Mouse (Mus musculus): ENCODE results near the gene Cdk20. TPM values are rescaled to one million over a fixed set of nuclear protein-coding genes. Genes with fewer than 3 reads are reported as not detected.
A peak's percentile ranks its signal among the peaks of the same experiment; 100 is the strongest.
"Not testable (repeated sequence)": the region's sequence is repeated elsewhere in the genome, so short reads cannot be mapped to it uniquely, and the experiment has no call there.

The Cdk20 gene
- total RNA-seq, 2 experiments from 2014 or later, result 3.3 TPM

DNA sequence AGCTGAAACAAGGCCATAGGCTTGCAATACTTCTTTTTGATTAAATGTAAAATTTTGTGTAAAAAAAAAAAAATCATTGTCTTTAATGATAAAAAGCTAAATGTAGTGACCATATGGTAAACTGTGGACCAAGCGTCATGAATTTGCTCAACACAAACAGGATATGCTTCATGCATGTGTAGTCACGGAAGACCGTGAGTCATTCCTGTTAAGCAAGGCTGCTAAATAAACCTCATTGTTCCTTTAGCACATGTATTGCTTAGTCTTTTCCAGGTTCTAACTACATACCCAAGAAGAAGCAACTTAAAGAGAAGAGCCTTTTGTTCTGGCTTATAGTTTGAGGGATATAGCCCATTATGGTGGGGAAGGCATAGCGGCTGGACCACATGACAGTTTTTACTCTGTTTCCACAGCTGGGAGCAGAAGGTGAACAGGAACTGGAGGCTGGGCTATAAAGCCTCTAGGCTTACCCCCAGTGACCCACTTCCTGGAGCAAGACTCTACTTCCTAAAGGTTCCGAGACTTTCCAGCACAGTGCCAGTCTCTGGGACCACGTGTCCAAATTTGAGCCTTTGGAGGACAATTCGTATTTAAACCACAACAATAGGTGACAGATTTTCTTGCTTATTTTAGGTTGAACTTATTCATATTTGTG, 10.0 kb upstream of the Cdk20 start:
- DNase-seq, result no peak
- intact Hi-C loops (cut with DNase I), result no loop called here

DNA sequence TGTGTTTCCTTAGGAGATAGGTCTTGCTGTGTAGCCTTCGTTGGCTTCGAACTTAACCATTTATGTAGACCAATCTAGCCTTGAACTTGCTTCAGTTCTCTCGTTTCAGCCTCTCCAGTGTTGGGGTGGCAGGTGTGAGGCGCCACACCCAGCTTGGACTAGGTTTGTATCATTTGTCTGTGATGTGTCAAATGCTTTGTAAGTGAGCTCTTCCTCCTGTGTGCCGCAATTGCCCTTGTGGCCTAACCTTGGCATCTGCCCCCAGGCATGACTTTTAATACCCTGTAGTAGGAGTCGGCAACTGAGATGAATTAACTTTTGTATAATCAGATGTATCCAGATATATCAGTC, 9.5 kb upstream of the Cdk20 start:
- intact Hi-C loops (cut with DNase I), result no loop called here
- no peak for DNase-seq

DNA sequence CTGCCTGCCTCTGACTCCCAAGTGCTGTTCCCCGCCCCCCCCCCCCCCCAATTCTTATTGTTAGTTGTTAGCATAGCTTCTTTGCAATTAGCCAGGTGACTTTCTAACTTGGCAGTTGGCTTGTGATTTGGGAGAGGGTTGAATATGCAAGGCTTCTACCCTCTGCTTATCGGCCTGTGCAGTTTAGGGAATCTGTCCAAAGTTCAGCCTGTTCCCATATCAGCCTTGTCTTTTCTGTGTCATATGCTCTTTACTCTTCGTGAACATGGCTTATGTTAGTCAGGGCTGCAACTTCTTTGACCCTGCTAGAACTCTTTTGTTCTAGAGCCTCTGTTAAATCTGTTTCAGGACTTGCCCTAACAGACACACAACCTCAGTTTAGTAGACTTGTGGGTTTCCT, 7.8 kb upstream of the Cdk20 start:
- no peak for DNase-seq
- intact Hi-C loops (cut with DNase I), result no loop called here

DNA sequence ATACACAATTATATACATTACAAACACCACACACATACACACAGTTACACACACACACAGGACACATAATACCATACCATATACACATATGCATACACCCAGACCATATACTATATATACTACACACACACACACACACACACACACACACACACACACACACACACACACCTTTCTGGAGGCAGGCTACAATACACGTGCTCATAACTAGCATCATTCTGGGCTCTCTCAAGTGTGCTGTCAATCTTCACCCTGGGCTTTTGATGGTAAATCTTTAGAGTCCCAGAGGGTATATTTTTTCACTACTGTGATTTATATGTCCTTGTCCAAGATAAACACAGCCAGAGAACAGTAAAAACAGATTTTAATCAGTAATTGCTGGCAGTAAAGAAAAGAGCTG, 6.8 kb upstream of the Cdk20 start:
- no peak for DNase-seq
- intact Hi-C loops (cut with DNase I), result no loop called here

DNA sequence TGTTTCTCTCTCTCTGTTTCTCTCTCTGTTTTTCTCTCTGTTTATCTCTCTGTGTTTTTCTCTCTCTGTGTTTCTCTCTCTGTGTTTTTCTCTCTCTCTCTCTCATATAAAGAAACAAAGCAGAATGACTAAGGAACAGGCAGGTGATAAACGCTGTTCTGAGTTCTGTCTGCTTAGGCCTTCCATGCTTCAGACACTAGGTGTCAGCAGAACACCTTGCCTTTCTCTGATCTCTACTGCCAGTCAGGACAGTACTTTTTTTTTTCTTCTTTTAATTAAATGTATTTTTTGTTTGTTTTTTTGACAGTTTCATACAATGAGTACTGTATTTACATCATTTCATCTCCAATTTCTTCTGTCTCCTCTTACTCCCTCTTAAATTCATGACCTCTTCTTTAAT, 2.8 kb upstream of the Cdk20 start:
- no peak for DNase-seq
- intact Hi-C loops (cut with DNase I), result no loop called here

DNA sequence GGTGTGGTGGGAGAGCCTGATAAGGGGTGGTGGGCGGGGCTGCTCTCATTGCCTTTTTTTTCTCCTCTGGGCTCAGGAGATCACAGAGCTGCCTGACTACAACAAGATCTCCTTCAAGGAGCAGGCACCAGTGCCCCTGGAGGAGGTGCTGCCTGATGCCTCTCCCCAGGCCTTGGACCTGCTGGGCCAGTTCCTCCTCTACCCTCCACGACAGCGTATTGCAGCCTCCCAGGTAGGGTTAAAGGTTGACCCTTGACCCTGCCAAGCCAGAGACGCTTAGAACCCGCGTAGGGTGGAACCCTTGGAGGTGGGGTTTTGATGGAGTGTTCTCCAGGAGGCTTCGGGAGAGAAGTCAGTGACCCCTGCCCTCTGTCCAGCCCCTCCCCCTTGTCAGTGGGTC, 5.7 kb downstream of the Cdk20 start:
- intact Hi-C loops (cut with DNase I), result loop anchor here (10.0 kb wide), 3 partner anchors 283 to 807 kb away; partner anchors contain the start of genes Mfsd14b and Zfp367
- DNase-seq, result no peak

DNA sequence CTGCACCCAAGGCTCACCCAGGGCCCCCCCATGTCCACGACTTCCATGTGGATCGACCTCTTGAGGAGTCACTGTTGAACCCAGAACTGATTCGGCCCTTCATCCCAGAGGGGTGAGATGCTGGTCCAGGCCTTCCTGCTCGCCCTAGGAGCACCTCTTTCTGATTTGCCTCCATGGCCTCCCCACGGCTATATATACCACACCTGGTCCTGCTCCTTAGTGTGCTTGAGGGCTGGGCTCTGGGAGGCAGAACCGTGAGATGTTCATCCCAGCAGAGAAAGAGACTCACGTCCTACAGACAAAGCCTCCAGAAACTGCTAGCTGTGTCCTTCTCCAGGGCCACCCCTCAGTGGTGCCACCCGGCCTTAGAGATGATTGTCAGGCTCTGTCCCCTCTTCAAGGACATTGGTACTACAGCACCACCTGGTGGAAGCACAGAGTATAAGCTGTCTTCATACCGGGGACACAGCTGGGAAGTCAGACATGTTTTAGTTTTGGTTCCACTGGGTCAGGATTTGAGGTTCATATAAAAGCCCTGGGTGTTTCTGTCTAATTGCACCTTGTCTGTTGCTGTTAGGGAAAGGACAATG, 6.8 kb downstream of the Cdk20 start:
- intact Hi-C loops (cut with DNase I), result loop anchor here (1.0 to 10.0 kb wide), 4 partner anchors 124 to 806 kb away; partner anchors contain the start of genes Mfsd14b and Zfp367
- DNase-seq, result peak; percentile 80 to 90

DNA sequence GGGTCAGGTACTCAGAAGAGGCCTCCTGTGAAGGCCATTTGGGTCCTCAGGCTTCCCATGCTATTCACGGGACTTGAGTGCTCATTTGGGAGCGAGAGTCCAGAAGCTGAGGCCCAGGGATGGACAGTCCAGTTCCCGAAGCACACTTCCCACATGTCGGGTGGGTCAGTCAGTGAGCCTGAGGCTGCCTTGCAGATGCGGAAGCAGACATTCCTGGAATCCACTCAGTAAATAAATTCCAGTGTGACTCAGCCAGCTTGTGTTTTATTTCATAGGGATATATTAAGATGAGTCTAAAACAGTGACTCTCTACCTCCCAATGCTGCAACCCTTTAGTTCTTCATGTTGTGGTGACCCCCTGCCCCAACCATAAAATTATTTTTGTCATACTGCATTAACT, 7.4 kb downstream of the Cdk20 start:
- intact Hi-C loops (cut with DNase I), result loop anchor here (1.0 to 10.0 kb wide), 4 partner anchors 124 to 805 kb away; partner anchors contain the start of genes Mfsd14b and Zfp367
- DNase-seq, result no peak

DNA sequence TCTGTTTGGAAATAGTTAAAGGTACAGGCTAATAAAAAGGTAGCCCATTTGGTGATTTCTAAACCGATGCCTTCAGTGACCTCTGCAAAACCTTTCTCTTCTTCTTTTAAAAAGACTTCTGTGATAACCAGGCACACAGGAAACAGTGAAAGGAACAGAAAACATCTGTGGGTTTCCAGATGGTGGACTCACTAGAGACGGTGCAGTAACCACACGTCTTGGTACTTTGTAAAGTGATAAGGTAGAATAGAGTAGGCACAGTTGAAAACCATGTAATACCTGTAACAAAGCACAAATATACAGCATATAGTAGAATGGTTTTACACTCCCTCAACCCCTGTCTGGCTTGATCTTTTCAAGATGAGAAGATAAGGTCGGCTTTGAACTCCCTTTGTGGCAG, 8.5 kb downstream of the Cdk20 start:
- intact Hi-C loops (cut with DNase I), result loop anchor here (5.0 kb wide), 1 partner anchor 872 kb away; no protein-coding TSS in a partner anchor
- no peak for DNase-seq

DNA sequence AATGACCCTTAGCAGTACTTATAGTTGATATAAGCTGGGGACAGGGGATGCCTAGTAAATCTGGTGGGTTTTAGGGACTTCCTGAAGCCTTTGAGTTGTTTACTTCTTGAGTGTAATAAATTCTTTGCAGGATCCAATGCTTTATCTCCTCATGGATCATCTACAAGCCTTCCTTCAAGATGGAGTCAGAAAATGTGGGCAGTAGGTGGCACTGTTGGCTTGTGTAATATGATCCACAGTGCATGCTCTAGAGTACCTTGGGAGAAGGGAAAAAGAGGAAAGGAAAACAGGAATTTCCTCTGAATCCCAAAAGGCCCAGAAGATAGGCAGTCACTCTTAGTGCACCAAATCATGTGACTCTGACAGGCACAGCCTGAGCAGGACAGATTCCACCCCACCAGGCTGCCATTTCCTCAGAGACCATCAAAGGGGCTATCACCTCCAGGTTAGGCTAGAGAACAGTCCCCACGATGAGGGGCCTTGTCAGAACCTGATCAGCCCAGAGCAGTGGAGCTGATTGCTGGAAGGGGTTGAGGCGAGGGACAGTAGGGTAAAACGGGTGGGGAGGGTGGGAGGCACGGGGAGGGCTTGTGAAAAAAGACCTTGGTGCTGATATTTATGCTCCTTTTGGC, 11.3 kb downstream of the Cdk20 start:
- DNase-seq, result peak; percentile 38 to 48
- intact Hi-C loops (cut with DNase I), result loop anchor here (5.0 kb wide), 1 partner anchor 869 kb away; no protein-coding TSS in a partner anchor

DNA sequence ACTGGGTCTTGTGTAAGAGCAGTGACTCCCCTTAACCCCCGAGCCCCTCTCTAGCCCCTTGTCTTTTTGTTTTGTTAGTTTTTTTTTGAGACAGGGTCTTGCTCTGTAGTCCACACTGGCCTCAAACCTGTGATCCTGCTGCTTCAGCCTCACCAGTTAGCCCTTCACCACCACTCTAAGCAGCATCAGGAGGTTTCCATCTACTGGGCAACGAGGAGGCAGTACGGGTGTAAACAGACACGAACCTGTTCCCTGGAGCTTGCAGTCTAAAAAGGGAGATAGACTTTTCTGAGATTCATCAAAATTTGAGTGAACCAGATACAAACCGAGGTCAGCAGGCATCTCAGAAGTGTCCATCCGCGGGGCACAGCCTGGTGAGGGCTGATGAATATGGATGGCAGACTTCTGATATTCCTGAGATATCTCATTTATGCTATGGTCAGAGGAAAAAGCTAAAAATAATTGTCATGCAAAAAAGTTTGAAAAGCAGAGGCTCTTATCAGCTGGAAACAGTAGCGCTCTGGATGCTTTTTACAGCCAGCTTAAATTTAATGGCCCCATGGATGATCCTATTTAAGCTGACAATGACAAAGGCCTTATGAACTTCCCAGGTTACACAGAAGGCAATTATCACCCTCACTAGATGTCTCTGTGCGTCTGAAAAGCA, 13.3 kb downstream of the Cdk20 start:
- intact Hi-C loops (cut with DNase I), result no loop called here

DNA sequence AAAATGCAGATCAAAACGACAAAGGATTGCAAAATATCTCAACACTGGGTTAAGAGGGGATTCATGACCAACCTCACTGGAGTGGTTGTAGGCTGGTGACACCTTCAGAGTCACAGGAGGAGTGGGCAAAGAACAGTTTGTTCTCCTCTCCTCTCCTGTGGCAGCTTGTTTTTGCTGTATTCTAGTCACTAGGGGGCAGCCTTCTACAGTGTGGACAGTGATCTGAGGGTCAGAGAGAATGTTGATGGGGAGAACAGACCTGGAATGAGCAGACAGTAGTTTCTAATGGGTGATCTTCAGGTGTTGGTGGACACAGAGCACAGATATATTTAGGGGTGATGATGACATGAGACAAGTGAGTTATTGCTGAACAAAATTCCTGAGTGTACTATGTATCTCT, 15.8 kb downstream of the Cdk20 start:
- DNase-seq, result peak; percentile 32 to 52
- intact Hi-C loops (cut with DNase I), result loop anchor here (2.0 kb wide), 1 partner anchor 125 kb away; no protein-coding TSS in a partner anchor

More for the DNA sequence above, 13.3 kb downstream of the Cdk20 start:
- no peak for DNase-seq

DNA sequence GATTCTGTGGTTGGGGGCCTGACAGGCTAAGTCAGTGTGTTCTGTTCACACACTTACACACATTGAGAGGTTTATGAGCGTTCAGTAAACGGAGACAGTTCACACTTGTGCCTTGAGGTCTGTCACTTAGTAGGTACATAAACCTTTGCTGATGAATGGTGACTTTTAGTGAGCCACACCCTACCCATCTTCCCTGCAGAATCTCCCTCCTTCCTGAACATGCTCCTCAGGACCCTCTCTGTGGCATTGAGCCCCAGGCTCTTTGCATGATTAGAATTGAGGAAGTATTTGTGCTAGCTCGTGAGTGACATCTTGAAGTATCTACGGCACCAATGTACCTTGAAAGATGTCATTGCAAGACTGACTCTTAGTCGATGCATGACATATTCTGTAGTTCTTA, 16.6 kb downstream of the Cdk20 start:
- intact Hi-C loops (cut with DNase I), result loop anchor here (2.0 kb wide), 1 partner anchor 124 kb away; no protein-coding TSS in a partner anchor
- no peak for DNase-seq

DNA sequence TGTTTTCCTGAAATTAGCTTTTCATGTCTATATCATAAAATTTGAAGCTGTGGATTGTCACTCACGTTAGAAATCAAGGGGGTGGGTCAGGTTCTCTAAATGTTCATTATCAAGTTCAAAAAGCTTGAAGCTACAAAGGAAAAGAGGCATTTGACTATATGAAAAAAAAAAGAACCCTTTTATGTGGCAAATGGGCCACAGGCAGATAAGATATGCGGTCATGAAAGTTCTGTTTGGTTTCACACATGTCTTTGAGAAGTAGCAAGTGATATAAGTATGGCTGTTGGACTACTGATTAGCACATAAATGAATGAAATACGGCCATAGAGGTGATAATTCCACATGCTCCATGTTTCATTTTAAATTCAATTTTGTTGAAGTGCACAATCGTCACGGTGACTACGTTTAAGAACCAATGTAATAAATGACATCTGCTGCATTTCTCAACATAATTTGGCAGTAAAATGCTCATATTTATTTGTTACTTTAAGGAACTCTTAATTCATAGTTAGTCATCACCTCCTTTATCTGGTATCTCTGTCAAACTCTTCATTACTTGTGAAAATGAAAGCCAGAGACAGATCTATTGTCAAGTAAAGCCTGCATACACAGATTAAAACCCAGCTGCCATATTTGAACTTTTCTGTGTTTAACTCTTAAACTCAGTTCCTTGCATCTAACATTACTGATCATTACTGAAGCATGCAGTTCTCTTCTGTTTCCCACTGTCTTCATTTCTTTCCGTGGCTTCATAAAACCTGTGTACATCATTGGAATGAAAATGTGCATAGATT, 18.1 kb downstream of the Cdk20 start:
- intact Hi-C loops (cut with DNase I), result no loop called here
- DNase-seq, result no peak

DNA sequence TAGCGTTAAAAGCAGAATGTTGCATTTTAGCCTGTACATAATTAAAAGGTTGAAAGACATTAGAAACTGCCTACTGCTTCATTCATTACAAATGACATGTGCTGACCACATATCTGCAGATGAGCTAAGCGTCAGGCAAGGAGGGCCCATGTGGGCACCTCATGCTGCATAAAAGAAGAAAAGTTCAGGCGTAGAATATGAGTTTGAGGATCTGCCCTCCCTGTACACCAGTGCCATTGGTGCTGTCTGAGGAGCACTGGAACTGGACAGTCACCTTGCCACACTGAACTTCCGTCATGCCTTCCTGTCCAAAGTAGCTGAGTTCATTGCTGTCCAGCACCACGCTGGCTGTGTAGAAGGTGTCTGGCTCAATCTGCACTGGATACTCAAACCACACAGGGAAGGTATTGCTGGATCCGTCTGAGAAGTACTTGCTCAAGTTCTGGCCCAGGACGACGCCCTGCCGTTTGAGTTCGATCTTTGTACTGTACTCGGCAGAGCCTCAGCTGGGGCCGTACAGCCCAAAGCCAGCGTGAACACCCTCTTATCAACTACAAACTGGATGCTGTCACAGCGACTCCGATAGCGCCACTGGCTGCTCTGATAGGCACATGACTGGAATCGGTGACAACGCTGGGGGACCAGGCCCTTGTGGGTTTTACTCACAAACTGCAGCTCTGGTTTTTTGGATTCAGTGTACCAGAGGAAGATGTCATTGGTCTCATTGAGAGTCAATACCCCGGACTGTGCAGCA, 25.3 kb downstream of the Cdk20 start:
- intact Hi-C loops (cut with DNase I), result not testable (repeated sequence)

DNA sequence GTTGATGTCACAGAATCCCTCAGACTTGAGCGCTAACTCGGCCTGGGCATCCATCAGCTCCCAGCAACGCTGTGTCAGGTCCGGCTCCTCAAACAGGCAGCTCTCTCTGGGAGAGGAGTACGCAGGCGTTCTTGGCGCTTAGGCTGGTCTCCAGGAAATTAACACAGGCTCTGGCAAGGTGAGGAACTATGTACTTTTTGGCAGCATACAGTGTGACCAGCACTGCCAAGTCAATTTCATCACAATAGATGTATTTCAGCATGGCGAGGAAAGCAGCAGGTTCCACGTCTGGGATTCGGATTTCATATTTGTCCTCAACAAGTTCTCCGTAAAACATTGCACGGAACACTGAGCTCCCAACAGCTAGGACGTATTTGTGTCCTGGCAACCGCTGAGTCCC, 26.1 kb downstream of the Cdk20 start:
- intact Hi-C loops (cut with DNase I), result no loop called here
- no peak for DNase-seq

More for the DNA sequence above, 25.3 kb downstream of the Cdk20 start:
- DNase-seq, result not testable (repeated sequence)

DNA sequence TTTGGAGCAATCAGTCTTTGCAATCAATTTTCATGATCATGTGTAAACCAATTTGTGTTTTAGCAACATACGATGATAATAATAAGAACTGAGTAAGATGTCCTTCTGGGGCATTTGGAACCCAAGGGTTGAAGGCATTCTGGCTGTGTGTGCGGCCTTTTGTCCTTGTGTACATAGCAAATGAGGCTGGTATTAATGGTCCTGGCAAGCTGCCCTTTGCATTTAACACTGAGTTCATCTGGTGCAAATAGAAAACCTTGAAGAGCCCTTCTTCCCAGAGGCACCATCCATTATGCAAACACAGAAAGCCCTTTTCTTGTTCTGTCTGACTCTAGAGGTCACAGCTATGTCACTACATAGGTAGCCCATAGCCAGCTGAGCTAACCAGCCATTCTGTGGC, 30.5 kb downstream of the Cdk20 start:
- DNase-seq, result no peak
- intact Hi-C loops (cut with DNase I), result no loop called here

DNA sequence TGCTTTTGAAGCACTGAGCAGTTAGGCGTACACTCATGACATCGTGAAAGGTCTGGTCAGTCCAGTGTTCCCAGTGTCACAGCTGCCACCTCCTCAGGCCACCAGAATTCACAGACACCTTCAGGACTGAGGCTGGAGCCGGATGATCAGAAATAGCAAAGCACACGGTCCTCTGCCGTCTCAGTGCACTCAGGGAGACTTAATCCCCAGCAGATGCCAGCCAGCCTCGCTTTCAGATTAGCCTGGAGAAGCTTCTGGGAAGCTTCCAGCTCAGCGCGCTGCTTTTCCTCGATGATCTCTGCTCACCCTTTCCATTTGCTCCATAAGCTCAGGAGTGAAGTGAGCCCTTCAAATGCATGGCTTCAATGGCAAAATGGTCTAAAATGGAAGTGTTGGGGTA, 33.1 kb downstream of the Cdk20 start:
- DNase-seq, result peak in 1 of 2 experiments; percentile 6
- intact Hi-C loops (cut with DNase I), result no loop called here

DNA sequence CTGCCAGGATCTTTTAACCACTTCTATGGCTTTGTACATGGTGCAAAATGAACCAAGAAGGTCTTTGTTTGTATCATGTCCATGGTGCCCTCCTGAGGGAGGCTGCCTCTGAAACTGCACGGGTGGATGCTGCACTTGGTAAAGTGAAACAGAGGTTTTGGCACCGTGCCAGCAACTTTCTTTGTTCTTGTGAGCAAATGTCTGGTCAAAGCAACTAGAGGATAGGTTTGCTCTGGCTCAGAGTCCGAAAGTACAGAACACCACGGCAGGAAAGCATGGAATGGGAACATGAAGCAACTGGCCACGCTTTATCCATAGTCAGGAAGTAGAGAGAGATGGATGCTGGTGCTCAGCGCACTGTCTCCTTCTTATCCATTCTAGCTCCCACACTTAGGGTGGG, 35.8 kb downstream of the Cdk20 start:
- peak in 1 of 2 experiments; percentile 19 for DNase-seq
- intact Hi-C loops (cut with DNase I), result no loop called here

DNA sequence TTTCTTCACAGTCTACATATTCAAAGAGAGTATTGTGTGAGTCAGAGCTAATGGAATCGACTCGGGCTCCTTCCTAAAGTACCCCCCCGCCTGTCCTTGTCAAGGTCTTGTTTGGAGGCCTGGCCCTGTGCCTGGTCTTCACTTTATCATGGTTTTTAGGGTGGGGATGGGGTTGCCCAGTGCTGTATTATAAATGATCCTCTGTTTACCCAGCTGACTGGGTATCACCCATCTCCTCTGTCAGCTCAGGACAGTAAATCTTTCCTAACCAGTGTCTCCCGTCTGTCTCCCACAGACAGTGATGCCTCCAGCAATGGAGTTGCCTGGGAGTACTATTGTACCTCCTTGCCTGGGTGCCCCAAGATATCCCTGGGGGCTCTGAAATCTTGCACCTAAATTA, 45.9 kb downstream of the Cdk20 start:
- intact Hi-C loops (cut with DNase I), result no loop called here
- DNase-seq, result no peak
